Mouse (Mus musculus) ES-Bruce4 (cell line): ENCODE measurements at regions not wholly inside any gene's neighbourhood (a gene's known extent, or its start where the extent isn't known, plus 50 kb on each side); places are given as distances from the start of the nearest gene placed in this dataset.

Experiments
- CTCF ChIP-seq: IDR thresholded peaks from one replicate; pipeline ENCODE4 v1.8.1; 2011; ENCODE audit warnings: low read depth, low read length
- EP300 ChIP-seq: IDR thresholded peaks from 2 replicates; pipeline ENCODE4 v1.6.1; 2011; ENCODE audit warnings: low read depth, low read length; ENCODE audit not compliant: insufficient read depth

DNA sequence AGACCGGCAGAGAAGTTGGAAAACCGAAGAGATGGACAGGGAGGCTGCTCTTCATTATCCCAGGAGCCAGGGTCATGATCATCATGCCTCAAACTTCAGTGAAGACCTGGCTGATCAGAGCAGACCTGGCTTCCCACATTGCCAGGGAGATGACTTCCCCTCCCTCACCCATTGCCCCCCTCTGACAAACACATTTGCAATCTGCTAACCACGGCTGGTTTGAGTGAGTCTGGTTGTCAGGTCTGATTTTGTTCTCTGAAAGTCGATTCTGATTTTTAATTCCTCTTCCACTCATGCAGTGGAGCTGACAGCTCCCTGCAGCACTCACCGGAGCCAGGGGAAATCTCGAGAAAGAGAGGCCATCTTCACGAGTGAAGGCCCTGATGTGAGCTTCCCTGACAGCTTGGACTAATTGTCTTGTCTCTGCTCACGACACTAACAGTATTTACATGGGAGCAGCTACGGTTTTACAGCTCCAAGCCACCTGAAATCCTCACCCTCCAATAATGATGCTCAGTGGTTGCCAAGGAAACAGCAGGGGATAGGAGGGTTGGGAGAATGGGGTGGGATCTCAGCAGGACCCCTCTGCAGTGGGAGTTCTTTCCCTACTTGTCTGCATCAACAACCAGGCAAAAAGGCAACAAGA is 124.2 kb downstream of the Chst1 start:
- no peak for TF ChIP-seq CTCF
- TF ChIP-seq EP300 = no peak
